Mouse (Mus musculus) brown adipose tissue, adult 24 weeks (tissue): ENCODE measurements around the gene Slc25a14. TPM values are rescaled to one million over a fixed set of nuclear protein-coding genes. Genes with fewer than 3 reads are reported as not detected.

Source experiments
- H3K27ac ChIP-seq: fragments of 200-500 bp; replicated peaks from 2 replicates; pipeline ENCODE4 v1.5.1; 2012; ENCODE audit warnings: low read depth, mild to moderate bottlenecking, low read length
- H3K4me1 ChIP-seq: fragments of 200-500 bp; 2 replicates; pipeline ENCODE4 v1.6.1; 2012; ENCODE audit warnings: low read length, mixed read lengths; ENCODE audit not compliant: control insufficient read depth, insufficient read depth, insufficient read length
- H3K4me3 ChIP-seq: fragments of 200-500 bp; 2 replicates; pipeline ENCODE4 v1.5.1; 2012; ENCODE audit warnings: low read depth, mild to moderate bottlenecking, low read length, moderate library complexity; ENCODE audit not compliant: insufficient read depth
- polyA plus RNA-seq: library from polyadenylated mRNA; stranded (reverse); fragments of >200 nt; gene quantifications from 2 replicates; pipeline ENCODE4 v1.2.4, GENCODE M21; 2012; ENCODE audit not compliant: missing spikeins, insufficient read depth, insufficient read length

The Slc25a14 gene
- polyA plus RNA-seq, 1 experiment, result 5.5 TPM

DNA sequence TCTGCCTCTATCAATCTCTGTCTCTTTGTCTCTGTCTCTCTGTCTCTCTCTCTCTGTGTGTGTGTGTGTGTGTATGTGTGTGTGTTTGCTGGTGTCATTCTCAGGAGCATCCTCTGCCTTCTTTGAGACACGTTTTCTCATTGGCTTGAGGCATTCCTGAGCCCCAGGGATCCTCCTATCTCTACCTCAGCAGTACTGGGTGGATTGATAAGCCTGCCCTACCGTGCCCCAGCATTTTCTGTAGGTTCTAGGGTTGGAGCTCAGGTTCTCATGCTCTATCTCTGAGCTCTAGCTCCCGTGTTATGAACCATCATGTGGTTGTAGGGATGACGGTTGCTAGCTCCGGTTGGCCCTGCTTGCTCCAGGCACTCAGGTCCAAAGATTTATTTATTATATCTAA, 60.6 kb downstream of the Slc25a14 start:
- Histone ChIP-seq H3K4me1 (no peaks in the 10 kb centered on the region), H3K27ac (no peak overlapping the region), H3K4me3 (no peak overlapping the region)

DNA sequence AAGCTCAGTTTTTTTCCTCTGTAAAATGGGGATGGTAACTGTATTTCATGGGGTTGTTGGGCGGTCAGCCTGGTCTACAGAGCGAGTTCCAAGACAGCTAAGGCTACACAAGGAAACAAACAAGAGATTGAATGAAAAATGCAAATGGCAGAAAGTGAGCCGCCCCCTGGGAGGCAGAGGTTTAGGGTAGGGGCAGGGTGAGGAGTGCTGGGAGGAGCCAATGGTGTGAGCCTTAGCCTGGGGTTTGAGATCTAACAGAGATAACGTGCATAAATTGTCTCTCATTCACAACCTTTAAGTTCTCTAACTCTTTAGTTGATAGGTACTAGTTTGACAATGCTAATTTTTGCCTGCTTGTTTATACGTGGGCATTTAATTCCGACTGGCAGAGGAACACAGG, 71.2 kb downstream of the Slc25a14 start:
- H3K4me1 ChIP-seq, result no peaks in the 10 kb centered on the region
- no peak overlapping the region for H3K27ac ChIP-seq
- peak overlapping the region; percentile 91 for H3K4me3 ChIP-seq

DNA sequence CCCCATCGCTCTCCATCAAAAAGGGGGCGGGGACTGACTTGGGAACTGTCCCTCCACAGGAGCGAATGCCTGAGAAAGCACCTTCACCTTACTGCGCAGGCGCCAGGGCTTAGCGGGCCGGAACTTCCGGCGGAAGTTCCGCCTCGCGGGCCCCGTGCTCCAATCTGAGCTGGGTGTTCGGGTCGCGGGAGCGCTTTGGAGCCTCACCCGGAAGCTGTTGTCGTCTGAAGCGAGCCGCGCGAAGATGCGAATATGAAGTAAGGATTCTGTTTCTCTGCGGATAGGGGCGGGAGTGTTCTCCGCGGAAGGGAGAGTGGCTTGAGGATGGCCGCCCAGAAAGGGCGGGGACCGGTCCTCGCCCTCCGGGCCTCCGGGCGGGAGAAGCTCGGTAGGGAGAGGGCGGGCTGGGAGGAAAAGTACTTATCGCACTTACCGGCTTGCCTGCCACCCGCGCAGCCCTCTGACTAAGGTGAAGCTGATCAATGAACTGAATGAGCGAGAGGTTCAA, 71.7 kb downstream of the Slc25a14 start, which contains the start of gene Rbmx2:
Gene Rbmx2, plus strand, starts transcription at position 141 of the 508 bp plus-strand sequence.
- no peak within 1 kb of the TSS for H3K27ac ChIP-seq

DNA sequence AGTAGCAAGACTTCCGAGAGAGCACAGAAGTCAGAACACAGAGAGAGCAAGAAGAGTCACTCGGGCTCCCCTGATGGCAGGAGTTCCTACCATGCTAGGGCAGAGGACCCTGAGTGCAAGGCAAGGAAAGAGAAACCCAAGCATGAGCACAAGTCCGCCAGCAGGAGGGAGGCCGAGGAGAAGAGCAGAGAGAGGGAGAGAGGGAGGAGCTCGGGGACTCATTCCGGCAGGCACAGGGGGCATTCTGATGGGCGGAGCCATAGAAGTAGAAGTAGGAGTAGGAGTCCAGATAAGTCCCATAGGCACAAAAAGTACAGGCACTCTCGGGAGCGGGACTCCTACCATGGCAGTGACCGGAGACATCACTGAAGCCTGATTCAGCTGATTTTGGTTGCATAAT, 86.5 kb downstream of the Slc25a14 start:
- Histone ChIP-seq H3K4me3 (no peak overlapping the region), H3K27ac (no peak overlapping the region), H3K4me1 (no peaks in the 10 kb centered on the region)

More for the DNA sequence above, 71.7 kb downstream of the Slc25a14 start, which contains the start of gene Rbmx2:
- Histone ChIP-seq H3K4me3 (peak within 1 kb of the TSS; percentile 91), H3K4me1 (no peaks in the 10 kb centered on the region)

Other genes with a start within 250 kb of the Slc25a14 start
- gene Elf4, start 160.3 kb upstream of the Slc25a14 start, polyA plus RNA-seq, result 1.9 and 2.6 TPM in 2 replicates
- 121 and 191 TPM in 2 replicates for gene Aifm1, start 109.8 kb upstream of the Slc25a14 start, polyA plus RNA-seq
- not detected in 2 replicates for gene Rab33a, start 104.1 kb upstream of the Slc25a14 start, polyA plus RNA-seq
- gene Zfp280c, start 28.9 kb upstream of the Slc25a14 start, polyA plus RNA-seq, result 7.6 and 8.9 TPM in 2 replicates
- not detected in 2 replicates for gene Gpr119, start 51.1 kb downstream of the Slc25a14 start, polyA plus RNA-seq
- 3.3 and 4.3 TPM in 2 replicates for gene Rbmx2, start 71.6 kb downstream of the Slc25a14 start, polyA plus RNA-seq